Mouse (Mus musculus): Measurements from ENCODE around the gene Kcnk1. TPM values are rescaled to one million over a fixed set of nuclear protein-coding genes. Genes with fewer than 3 reads are reported as not detected.
A peak's percentile ranks its signal among the peaks of the same experiment; 100 is the strongest.

Gene Kcnk1
- polyA plus RNA-seq, 1 experiment from 2014 or later, result 62.4 TPM

- DNase-seq (ENCODE audit: low read depth, low spot score) (no peak), ATAC-seq (no peak)
- CTCF ChIA-PET, result interaction anchor here (2.2 to 4.5 kb wide), 2 partner anchors 11 to 123 kb away, joined by 8 to 32 read pairs; no protein-coding TSS in a partner anchor
- peaks cover 20% of the 10 kb centered on the region for H3K27me3 ChIP-seq
- POLR2A ChIA-PET, result interaction anchor here (1.0 kb wide), 1 partner anchor 13 kb away, joined by 3 read pairs; no protein-coding TSS in a partner anchor
- TF ChIP-seq CTCF (IDR thresholded peaks at IDR 0.05), result no peak
- in situ Hi-C loops (cut with MboI; ENCODE audit: low pct_unique_long_range_greater_than_20kb), result no loop called here
Observed at GRCm38 (mm10) chr8:126073141-126073740, 78.3 kb downstream of the Kcnk1 start.

- ChIA-PET POLR2A (no interaction called here), CTCF (interaction anchor here (2.2 to 4.5 kb wide), 2 partner anchors 12 to 124 kb away, joined by 8 to 32 read pairs; no protein-coding TSS in a partner anchor)
- DNase-seq (ENCODE audit: low read depth, low spot score) (no peak), ATAC-seq (no peak)
- in situ Hi-C loops (cut with MboI; ENCODE audit: low pct_unique_long_range_greater_than_20kb), result no loop called here
- H3K27me3 ChIP-seq, result peaks cover 20% of the 10 kb centered on the region
- TF ChIP-seq CTCF (IDR thresholded peaks at IDR 0.05), result no peak
Observed at GRCm38 (mm10) chr8:126074111-126074510, 79.1 kb downstream of the Kcnk1 start.

- in situ Hi-C loops (cut with MboI; ENCODE audit: low pct_unique_long_range_greater_than_20kb), result loop anchor here (5.0 kb wide), 1 partner anchor 118 kb away; no protein-coding TSS in a partner anchor
- ATAC-seq, result no peak
- no peak for DNase-seq (ENCODE audit: low read depth, low spot score)
- peaks cover 23% of the 10 kb centered on the region for H3K27me3 ChIP-seq
- CTCF ChIA-PET, result interaction anchor here (0.9 to 4.5 kb wide), 2 partner anchors 13 to 118 kb away, joined by 3 to 32 read pairs; no protein-coding TSS in a partner anchor
- POLR2A ChIA-PET, result interaction anchor here (0.7 kb wide), 1 partner anchor 30 kb away, joined by 3 read pairs; no protein-coding TSS in a partner anchor
- peak; percentile 88 for TF ChIP-seq CTCF (IDR thresholded peaks at IDR 0.05)
Observed at GRCm38 (mm10) chr8:126075400-126075799, 80.4 kb downstream of the Kcnk1 start.

Other genes with a start within 250 kb of the Kcnk1 start
- gene Pcnx2, start 96.9 kb upstream of the Kcnk1 start, polyA plus RNA-seq (2021), result 0.27 TPM
- 11.9 TPM for gene Map3k21, start 84.7 kb upstream of the Kcnk1 start, polyA plus RNA-seq (2021)